Mouse (Mus musculus): ENCODE results near the gene Endov. TPM values are rescaled to one million over a fixed set of nuclear protein-coding genes. Genes with fewer than 3 reads are reported as not detected.

Endov gene
- 10 to 100 TPM in 1 of 4 experiments, 1 to 10 TPM in 3; 7.2 to 13.2 (median 7.9) TPM for total RNA-seq (2022)

DNA sequence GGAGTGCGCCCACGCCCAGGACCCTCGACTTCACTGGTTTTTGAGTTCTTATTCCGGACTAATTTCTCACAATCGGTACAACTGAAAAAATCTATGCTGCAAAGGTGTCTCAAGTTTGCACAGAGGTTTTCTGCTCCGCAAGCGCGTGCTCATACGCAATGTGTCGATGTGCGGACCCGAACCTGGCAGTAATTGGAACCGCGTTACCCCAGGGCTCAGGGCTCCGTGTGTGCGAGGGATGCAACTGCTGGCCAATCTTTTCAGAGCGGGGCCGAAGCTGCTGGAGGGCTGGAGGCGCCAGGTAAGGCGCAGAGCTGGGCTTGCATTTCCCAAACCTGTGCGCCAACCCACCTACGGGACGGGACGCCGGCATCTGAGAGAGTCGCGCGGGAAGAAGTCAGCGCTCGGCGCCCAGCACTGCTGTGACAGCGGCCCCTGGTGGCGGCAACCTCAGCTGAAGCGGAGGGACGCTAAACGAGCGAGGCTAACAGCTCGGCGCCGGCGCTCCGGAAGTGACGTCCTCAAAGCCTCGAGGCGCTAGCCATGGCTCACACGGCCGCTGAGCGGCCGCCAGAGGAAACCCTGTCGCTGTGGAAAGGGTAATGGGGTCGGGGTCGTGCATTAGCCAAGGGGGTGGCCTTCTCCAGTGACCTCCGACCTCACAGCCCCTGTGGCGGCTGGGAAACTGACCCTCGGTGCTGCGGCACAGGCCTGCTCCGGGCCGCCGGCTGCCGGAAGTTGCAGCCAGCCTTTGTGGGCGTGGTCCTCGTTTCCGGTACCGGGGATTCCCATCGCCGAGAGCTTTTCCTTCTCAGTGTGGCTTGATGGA, at the start of gene Endov:
TSS of gene Endov (plus strand) at position 487 of the 829 bp plus-strand sequence.
- DNase-seq (ENCODE audit: low spot score) = peak; percentile 96

GRCm38 (mm10) chr11:119442199-119442598, 48.9 kb upstream of the Endov start:
- no peak for DNase-seq (ENCODE audit: low spot score)

- DNase-seq (ENCODE audit: low spot score) = no peak
These were observed 47.7 kb upstream of the Endov start for GRCm38 (mm10) chr11:119443442-119443841.

DNA sequence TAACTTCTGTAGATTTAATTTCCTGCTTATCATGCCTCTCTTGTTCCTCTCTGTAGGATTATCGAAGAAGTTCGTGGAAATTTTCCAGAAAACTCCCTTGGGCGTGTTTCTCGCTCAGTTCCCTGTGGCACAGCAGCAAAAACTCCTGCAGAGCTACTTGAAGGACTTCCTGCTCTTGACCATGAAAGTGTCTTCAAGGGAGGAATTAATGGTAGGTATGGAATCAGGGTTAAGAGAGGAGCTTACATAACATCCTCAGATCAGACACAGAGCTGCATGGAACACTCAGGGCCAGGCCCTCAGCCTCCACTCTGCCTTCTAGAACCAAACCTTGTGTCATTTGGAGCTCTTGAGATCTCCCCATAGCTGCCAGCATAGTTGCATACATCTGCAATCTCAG, 35.0 kb upstream of the Endov start:
- no peak for DNase-seq (ENCODE audit: low spot score)

- no peak for DNase-seq (ENCODE audit: low spot score)
These were observed 13.3 kb upstream of the Endov start for GRCm38 (mm10) chr11:119477876-119478275.

- no peak for DNase-seq (ENCODE audit: low spot score)
These were observed 542 bp downstream of the Endov start for GRCm38 (mm10) chr11:119491690-119492087.

DNA sequence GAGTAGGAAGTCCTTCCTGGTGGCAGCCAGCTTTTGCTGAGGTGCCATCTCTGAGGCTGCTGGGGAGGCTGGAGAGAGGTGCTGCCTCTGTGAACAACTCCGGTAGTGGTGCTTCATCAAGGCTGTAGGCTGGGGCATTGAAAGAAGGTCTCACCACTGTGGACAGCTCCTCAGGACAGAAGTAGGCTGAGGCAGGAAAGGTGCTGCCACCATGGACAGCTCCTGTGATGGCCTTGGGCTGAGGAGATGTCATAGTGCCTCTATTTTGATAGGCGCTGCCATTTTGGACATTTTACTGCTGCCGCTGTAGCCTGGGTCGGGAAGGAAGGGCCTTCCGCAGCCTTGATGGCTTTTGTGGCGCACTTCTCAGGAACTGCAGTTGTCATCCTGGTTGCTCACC, 1.7 kb downstream of the Endov start:
- DNase-seq (ENCODE audit: low spot score) = no peak

- DNase-seq (ENCODE audit: low spot score) = no peak
These were observed 2.4 kb downstream of the Endov start for GRCm38 (mm10) chr11:119493516-119493915.

DNA sequence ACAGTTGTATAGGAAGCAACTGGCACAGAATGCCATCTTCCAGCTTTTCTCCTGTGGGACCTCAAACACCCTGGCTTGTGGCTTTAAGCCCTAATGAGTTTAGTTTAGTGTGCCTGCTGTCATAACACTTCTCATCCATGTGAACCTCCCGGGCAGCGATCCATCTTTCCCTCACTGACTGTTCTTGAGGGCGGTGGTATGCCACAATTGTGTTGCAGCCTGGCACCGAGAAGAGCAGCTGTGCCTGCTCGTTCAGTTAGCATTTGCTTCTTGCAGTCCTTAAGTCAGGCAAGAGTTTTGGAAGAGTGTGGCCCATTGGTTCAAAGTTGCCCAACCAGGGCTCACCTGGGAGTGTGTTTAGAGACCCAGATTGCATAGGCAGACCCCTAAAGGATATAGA, 5.0 kb downstream of the Endov start:
- DNase-seq (ENCODE audit: low spot score) = no peak

DNA sequence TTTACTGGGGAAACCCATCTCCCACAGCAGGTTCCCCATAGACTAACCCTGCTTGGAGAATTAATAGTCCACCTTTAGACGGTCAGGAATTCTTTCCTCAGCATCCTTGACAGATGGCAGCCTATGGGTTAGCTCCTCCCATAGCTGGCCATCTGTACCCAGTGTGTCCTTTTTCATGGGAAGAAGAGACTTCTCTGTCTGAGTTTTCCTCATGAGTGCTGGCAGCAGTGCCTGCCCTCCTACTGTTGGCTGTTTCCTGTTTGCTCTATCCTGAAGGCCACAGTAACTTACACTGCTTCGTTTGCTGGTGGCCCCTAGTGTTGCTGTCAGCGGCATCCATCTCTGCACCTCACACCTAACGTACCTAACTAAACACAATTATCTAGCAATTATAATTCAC, 6.3 kb downstream of the Endov start:
- DNase-seq (ENCODE audit: low spot score) = no peak

- no peak for DNase-seq (ENCODE audit: low spot score)
These were observed 8.2 kb downstream of the Endov start for GRCm38 (mm10) chr11:119499297-119499696.

DNA sequence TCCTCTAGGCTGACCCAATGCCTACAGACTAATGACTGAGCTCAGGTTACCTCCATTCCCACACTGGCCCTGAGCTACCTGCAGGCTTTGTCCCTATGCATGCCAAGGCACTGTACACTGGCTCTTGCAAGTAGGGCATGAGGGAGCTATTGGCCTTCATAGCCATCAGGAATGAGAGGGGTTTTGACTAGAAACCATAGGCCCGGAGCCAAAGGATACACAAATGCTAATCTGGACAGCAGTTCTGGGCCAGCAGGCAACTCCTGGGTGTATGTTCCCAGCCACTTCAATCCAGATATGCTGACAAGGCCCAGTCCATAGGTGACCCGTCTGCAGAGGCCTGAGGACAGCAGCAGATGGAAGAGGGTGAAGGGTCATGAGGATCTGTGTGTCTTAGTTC, 8.9 kb downstream of the Endov start:
- no peak for DNase-seq (ENCODE audit: low spot score)

- DNase-seq (ENCODE audit: low spot score) = peak; percentile 63
These were observed 12.5 kb downstream of the Endov start for GRCm38 (mm10) chr11:119503675-119504074.

DNA sequence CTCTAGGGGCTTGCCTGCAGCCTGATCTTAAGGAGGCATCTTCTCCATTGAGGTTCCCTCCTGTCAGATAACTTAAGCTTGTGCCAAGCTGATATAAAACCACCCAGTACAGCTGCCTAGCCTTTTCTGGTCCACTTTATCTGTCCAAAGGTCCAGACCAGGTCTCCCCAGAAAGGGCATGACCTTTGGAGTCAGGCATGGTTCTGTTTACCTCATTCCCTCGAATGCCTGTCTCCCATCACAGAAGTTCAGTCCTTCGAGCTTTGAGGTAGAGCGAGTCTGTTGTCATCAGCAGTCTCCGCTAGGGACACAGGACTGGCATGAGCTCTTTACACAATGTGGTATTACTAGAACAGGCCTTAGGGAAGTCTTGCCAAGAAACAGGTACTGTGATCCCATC, 15.2 kb downstream of the Endov start:
- DNase-seq (ENCODE audit: low spot score) = no peak

- DNase-seq (ENCODE audit: low spot score) = no peak
These were observed 16.6 kb downstream of the Endov start for GRCm38 (mm10) chr11:119507772-119508171.

GRCm38 (mm10) chr11:119509165-119509776, 18.1 kb downstream of the Endov start:
- no peak for DNase-seq (ENCODE audit: low spot score)

- DNase-seq (ENCODE audit: low spot score) = no peak
These were observed 22.0 kb downstream of the Endov start for GRCm38 (mm10) chr11:119513038-119513659.

- no peak for DNase-seq (ENCODE audit: low spot score)
These were observed 23.1 kb downstream of the Endov start for GRCm38 (mm10) chr11:119514108-119514860.

- no peak for DNase-seq (ENCODE audit: low spot score)
These were observed 24.0 kb downstream of the Endov start for GRCm38 (mm10) chr11:119514967-119515636.

GRCm38 (mm10) chr11:119515823-119516676, 24.9 kb downstream of the Endov start:
- DNase-seq (ENCODE audit: low spot score) = no peak

Data from heart, adult 8-10 months (tissue).